Mouse (Mus musculus): ENCODE results near the gene Gpr162.

DNA sequence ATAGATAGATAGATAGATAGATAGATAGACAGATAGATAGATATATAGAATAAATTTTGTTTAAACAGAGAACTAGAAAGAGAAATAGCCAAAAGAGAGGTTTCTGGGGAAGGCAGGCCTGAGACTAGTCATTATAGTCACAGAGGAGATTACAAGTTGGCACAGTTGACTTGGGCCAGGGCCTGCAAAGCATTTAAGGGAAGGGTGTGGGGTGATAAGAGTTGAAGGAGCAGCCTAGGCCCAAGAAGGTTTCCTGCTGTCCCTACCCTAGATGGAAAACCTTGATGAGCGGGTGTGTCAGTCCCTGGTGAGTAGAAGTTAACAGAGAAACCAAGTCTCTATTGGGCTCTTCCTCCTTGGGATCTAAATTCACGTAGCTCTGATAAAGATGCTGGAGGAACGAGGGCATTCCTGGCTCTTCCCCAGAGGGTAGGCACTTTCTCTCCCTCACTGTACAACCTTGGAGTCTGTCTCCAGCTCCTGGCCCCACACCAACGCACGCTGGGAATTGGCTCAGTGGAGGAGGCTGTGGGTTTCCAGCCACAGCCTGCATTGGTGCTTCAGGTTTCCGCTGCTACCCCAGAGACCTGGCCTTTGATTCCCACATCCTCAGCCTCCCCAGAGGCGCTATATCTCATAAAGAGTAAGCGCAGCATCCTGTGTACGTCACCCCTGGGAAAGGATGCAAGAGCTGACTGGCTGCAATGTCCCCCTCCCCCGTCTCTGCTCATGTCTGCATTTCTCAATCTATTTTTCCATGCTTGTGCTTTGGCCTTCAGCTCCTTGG is 21.1 kb upstream of the Gpr162 start:
- TF ChIP-seq CTCF (IDR thresholded peaks at IDR 0.05; ENCODE audit: control insufficient read depth, insufficient read depth, low read length) (no peak), POLR2A (IDR thresholded peaks at IDR 0.05; ENCODE audit: borderline replicate concordance, control insufficient read depth, low read depth, low read length) (no peak)

All from bone marrow, adult 2 months (tissue).